Mouse (Mus musculus) ES-E14 (cell line): ENCODE measurements at regions not wholly inside any gene's neighbourhood (a gene's known extent, or its start where the extent isn't known, plus 50 kb on each side); places are given as distances from the start of the nearest gene placed in this dataset.

Source experiments
- DNase-seq: peaks from one replicate; pipeline ENCODE4 v3.0.0-alpha.2; 2013; ENCODE audit warnings: low read depth, low spot score
- H3K27ac ChIP-seq: 2 replicates; pipeline ENCODE4 v1.5.1; 2012; ENCODE audit warnings: low read depth, mild to moderate bottlenecking, low read length, moderate library complexity, mixed read lengths; ENCODE audit not compliant: poor library complexity, insufficient read depth, severe bottlenecking
- H3K36me3 ChIP-seq: 2 replicates; pipeline ENCODE4 v1.6.1; 2012; ENCODE audit warnings: mild to moderate bottlenecking, low read length, moderate library complexity, mixed read lengths; ENCODE audit not compliant: control insufficient read depth, poor library complexity, insufficient read depth, severe bottlenecking
- H3K4me1 ChIP-seq, 2 experiments: fragments of 150-350 bp in 1 of 2; sonication (generic) in 1 of 2; 2 replicates each; pipeline ENCODE4 v1.6.1; 2012; ENCODE audit warnings: low read length in 2 of 2, mild to moderate bottlenecking in 1 of 2, mixed read lengths in 1 of 2; ENCODE audit not compliant: control insufficient read depth in 2 of 2, insufficient read depth in 2 of 2, poor library complexity in 1 of 2
- H3K4me3 ChIP-seq, 2 experiments: fragments of 150-350 bp in 1 of 2; sonication (generic) in 1 of 2; 2 replicates each; pipeline ENCODE4 v1.5.1; 2012; ENCODE audit warnings: low read length in 2 of 2, low read depth in 1 of 2, mild to moderate bottlenecking in 1 of 2, mixed read lengths in 1 of 2; ENCODE audit not compliant: insufficient read depth in 1 of 2, poor library complexity in 1 of 2, severe bottlenecking in 1 of 2
- H3K9ac ChIP-seq: 2 replicates; pipeline ENCODE4 v1.6.1; 2012; ENCODE audit warnings: low read depth, mild to moderate bottlenecking, low read length, mixed read lengths; ENCODE audit not compliant: poor library complexity, insufficient read depth, severe bottlenecking
- H3K9me3 ChIP-seq: fragments of 150-350 bp; sonication (generic); 2 replicates; pipeline ENCODE4 v1.6.1; 2012; ENCODE audit warnings: low read depth, mild to moderate bottlenecking, low read length; ENCODE audit not compliant: control insufficient read depth, insufficient read depth
- CHD2 ChIP-seq: IDR thresholded peaks from 2 replicates; pipeline ENCODE4 v1.6.1; 2014; ENCODE audit warnings: mild to moderate bottlenecking, low read depth, low read length, inconsistent platforms
- HCFC1 ChIP-seq: IDR thresholded peaks from 2 replicates; pipeline ENCODE4 v1.6.1; 2012; ENCODE audit warnings: low read length, inconsistent platforms, borderline replicate concordance; ENCODE audit not compliant: insufficient read depth
- MAFK ChIP-seq: IDR thresholded peaks from 2 replicates; pipeline ENCODE4 v1.6.1; 2014; ENCODE audit warnings: mild to moderate bottlenecking, low read depth, low read length, inconsistent platforms; ENCODE audit not compliant: insufficient read depth
- ZC3H11A ChIP-seq: IDR thresholded peaks from 2 replicates; pipeline ENCODE4 v1.6.1; 2012; ENCODE audit warnings: low read depth, mild to moderate bottlenecking, inconsistent platforms, low read length, borderline replicate concordance
- ZNF384 ChIP-seq: IDR thresholded peaks from 2 replicates; pipeline ENCODE4 v1.6.1; 2012; ENCODE audit warnings: low read depth, low read length, inconsistent platforms
- in situ Hi-C, 2 experiments: fragments of 600-800 bp; cut with MboI; formaldehyde crosslinking; loops; one replicate each; pipeline ENCODE4 v1.15.1; 2025; ENCODE audit warnings: low sequenced_read_pairs in 2 of 2, inconsistent platforms in 1 of 2; ENCODE audit not compliant: unreplicated experiment in 2 of 2

DNA sequence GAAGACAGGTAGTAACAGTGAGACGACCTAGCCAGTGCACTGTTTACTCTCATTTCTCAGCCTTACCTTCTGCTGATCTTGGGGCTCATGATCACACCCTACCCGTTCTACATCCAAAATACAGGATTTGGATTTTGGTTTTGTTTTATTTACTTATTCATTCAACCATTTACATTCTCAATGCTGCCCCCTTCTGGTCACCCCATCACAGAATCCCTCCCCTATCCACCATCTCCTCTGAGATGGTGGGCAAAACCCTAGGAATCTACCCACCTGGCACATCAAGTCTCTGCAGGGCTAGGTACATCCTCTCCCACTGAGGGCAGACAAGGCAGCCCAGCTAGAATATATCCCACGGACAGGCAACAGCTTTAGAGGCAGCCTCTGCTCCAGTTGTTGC is 88.2 kb upstream of the Pcdh15 start:
- Histone ChIP-seq H3K9me3 (no peaks in the 10 kb centered on the region), H3K9ac (no peak overlapping the region), H3K4me3 (no peak overlapping the region), H3K27ac (no peak overlapping the region), H3K4me1 (no peaks in the 10 kb centered on the region), H3K36me3 (no peaks in the 10 kb centered on the region)
- in situ Hi-C loops, result loop anchor here in 1 of 2 experiments (10.0 kb wide), 1 partner anchor 394 kb away; no protein-coding TSS in a partner anchor
- DNase-seq, result peak; percentile 22
- no peak for TF ChIP-seq CHD2
- no peak for TF ChIP-seq MAFK
- TF ChIP-seq HCFC1, result no peak
- TF ChIP-seq ZNF384, result no peak
- no peak for TF ChIP-seq ZC3H11A

DNA sequence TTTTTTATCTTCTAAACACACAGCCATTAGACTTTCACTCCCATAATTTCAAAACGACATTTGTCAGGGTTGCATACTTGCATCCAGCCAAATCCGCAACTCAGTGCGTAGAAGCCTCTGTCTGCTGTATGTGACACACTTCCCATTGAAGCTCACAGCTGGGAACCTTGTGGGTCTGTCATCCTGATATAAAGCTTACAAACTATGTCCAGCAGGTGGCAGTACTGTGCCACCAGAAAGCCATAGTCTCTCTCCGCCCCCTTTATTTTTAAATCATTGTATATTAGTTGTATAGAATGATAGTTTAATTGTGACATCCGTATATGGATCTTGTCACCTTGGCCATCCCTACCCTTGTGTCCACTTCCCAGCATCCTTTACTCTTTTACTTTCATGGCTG is 87.3 kb upstream of the Pcdh15 start:
- Histone ChIP-seq H3K9ac (no peak overlapping the region), H3K4me3 (no peak overlapping the region), H3K4me1 (no peaks in the 10 kb centered on the region), H3K9me3 (no peaks in the 10 kb centered on the region), H3K27ac (no peak overlapping the region), H3K36me3 (no peaks in the 10 kb centered on the region)
- in situ Hi-C loops, result loop anchor here in 1 of 2 experiments (10.0 kb wide), 1 partner anchor 393 kb away; no protein-coding TSS in a partner anchor
- peak; percentile 41 for DNase-seq
- TF ChIP-seq MAFK, result no peak
- no peak for TF ChIP-seq ZNF384
- no peak for TF ChIP-seq HCFC1
- no peak for TF ChIP-seq ZC3H11A
- TF ChIP-seq CHD2, result no peak

DNA sequence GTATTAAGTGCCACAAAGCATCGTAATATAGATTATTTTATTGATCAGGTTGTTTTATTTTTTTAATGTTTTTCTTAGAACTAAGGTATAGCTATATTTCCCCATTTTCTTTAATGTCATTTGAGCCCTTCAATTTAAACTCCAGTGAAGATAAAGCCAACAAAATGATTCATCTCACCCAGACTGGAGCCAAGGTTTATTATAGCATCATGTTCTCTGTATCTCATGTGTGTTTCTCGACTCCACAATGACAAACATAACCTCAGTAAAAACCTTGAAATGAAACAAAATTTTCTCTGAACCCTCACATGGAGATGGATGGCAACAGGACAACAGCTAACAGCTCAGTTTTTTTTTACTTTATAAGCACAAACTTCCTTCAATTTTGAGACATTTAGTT is 61.7 kb upstream of the Pcdh15 start:
- Histone ChIP-seq H3K27ac (no peak overlapping the region), H3K36me3 (no peaks in the 10 kb centered on the region), H3K9me3 (no peaks in the 10 kb centered on the region), H3K4me1 (peaks cover 0 to 1% of the 10 kb centered on the region in 2 experiments; a peak in 2 of 4 replicates), H3K9ac (no peak overlapping the region), H3K4me3 (no peak overlapping the region)
- DNase-seq, result no peak
- in situ Hi-C loops, result no loop called here
- TF ChIP-seq ZC3H11A (no peak), MAFK (no peak), HCFC1 (no peak), ZNF384 (no peak), CHD2 (no peak)

DNA sequence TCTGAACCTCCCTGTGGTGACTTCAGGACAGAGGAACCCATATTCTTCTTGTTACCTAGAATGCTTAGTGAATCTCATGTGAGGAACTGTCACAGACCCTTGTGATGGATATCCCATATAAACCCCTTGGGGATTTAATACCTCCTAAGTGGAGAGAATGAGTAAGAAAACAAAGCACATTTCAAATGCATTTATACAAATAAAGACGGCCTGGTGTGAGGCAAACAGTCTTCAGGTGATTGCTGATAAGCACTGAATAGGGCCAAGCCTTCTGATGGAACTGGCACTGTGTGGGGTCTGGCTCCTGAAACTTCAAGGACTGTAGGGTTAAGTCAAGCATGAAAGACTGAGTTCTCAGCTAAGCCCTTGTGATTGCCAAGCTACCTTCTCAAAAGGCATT is 59.6 kb upstream of the Pcdh15 start:
- in situ Hi-C loops, result no loop called here
- no peaks in the 10 kb centered on the region for H3K36me3 ChIP-seq
- TF ChIP-seq HCFC1 (no peak), MAFK (no peak), ZC3H11A (no peak), CHD2 (no peak), ZNF384 (no peak)
- H3K4me3 ChIP-seq, result no peak overlapping the region
- H3K27ac ChIP-seq, result no peak overlapping the region
- DNase-seq, result no peak
- H3K9me3 ChIP-seq, result no peaks in the 10 kb centered on the region
- no peak overlapping the region for H3K9ac ChIP-seq
- H3K4me1 ChIP-seq, result peaks cover 0 to 1% of the 10 kb centered on the region in 2 experiments; a peak in 2 of 4 replicates
